Mouse (Mus musculus) megakaryocyte, embryonic 14.5 days (primary cell): Measurements from ENCODE around the gene Klf13. TPM values are rescaled to one million over a fixed set of nuclear protein-coding genes. Genes with fewer than 3 reads are reported as not detected.

Experiments
- H3K27me3 ChIP-seq: replicated peaks from 2 replicates; pipeline ENCODE3; 2012; ENCODE audit warnings: inconsistent platforms
- H3K36me3 ChIP-seq: replicated peaks from 2 replicates; pipeline ENCODE3; 2012; ENCODE audit warnings: low read length, inconsistent platforms, mixed read lengths
- H3K4me1 ChIP-seq: 2 replicates; pipeline ENCODE4 v1.6.1; 2012; ENCODE audit warnings: inconsistent platforms
- H3K4me3 ChIP-seq: replicated peaks from 2 replicates; pipeline ENCODE3; 2012; ENCODE audit warnings: moderate library complexity, mild to moderate bottlenecking, inconsistent platforms
- H3K9me3 ChIP-seq: 2 replicates; pipeline ENCODE4 v1.6.1; 2012; ENCODE audit warnings: inconsistent platforms
- FLI1 ChIP-seq: IDR thresholded peaks from 2 replicates; pipeline ENCODE4 v1.6.1; 2012; ENCODE audit warnings: low read length, inconsistent platforms, mixed read lengths
- GATA1 ChIP-seq: IDR thresholded peaks from 3 replicates; pipeline ENCODE4 v1.6.1; 2012; ENCODE audit warnings: mixed read lengths, low read length, inconsistent platforms, borderline replicate concordance
- polyA plus RNA-seq: library from polyadenylated mRNA; stranded (reverse); fragments of >175 nt; gene quantifications from 2 replicates; pipeline ENCODE4 v1.2.3, GENCODE M21; 2012; ENCODE audit warnings: low replicate concordance; ENCODE audit not compliant: insufficient read depth

Gene Klf13
- polyA plus RNA-seq, 1 experiment, result 117 TPM

DNA sequence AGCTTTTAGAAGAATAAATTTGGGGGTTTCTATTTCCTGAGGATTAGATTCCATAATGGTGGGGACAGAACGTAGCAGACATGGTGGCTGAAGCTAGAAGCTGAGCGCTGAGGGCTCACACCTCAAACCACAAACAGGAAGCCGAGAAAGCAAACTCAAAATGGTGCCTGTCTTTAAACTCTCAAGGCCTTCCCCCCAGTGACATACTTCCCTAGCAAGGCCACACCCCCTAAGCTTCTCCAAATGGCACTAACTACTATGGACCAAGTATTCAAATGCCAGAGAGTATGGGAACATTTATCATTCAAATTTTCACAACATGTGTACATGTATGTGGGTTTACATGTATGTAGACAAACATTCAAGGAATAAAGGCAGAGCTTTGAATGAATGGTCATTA, 8.6 kb downstream of the Klf13 start:
- H3K4me1 ChIP-seq, result peaks cover 94% of the 10 kb centered on the region

DNA sequence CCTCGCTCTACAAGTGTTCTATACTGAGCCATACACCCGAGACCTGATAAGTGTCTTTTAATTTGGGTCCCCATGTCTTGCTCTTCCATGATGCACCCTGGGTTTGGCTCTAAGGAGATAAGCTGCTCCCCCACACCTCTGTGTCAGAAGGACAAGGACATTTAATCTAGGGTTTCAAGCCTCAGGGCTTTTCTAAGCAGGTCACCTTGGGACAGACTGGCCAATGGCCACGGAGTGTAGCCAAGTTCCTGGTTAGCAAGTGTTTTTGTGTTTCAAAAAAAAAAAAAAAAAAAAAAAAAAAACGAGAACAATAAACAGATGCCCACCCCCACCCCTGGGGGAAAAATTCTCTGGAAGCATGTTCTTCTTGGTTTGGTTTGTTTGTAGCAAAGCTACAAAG, 9.6 kb downstream of the Klf13 start:
- Histone ChIP-seq H3K4me3 (no peak overlapping the region), H3K27me3 (no peaks in the 10 kb centered on the region), H3K9me3 (no peaks in the 10 kb centered on the region), H3K4me1 (peaks cover 94% of the 10 kb centered on the region), H3K36me3 (peaks cover 61% of the 10 kb centered on the region)
- TF ChIP-seq GATA1 (no peak), FLI1 (no peak)

More for the DNA sequence above, 8.6 kb downstream of the Klf13 start:
- Histone ChIP-seq H3K27me3 (no peaks in the 10 kb centered on the region), H3K36me3 (peaks cover 54% of the 10 kb centered on the region), H3K9me3 (no peaks in the 10 kb centered on the region), H3K4me3 (no peak overlapping the region)
- TF ChIP-seq GATA1, result no peak
- TF ChIP-seq FLI1, result no peak

DNA sequence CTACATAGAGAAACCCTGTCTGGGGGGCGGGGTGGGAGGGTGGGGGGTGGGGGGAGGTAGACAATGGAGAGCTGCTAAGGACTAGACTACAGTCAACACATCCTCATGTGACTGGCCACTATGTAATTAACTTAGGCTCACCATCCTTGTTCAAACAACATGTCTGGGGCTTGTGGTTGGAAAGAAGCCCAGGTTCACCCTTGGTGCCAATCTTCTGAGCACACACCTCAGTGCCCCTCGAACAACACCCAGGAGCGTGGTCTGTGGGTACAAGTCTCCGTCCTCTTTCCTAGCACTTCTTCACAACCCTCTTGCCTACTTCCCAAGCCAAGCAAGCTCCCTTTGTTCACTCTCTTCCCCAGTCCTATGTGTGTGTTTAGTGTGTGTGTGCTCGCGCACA, 11.6 kb downstream of the Klf13 start:
- Histone ChIP-seq H3K4me1 (peaks cover 94% of the 10 kb centered on the region), H3K4me3 (no peak overlapping the region), H3K27me3 (no peaks in the 10 kb centered on the region), H3K36me3 (peaks cover 65% of the 10 kb centered on the region), H3K9me3 (no peaks in the 10 kb centered on the region)
- TF ChIP-seq FLI1, result no peak
- TF ChIP-seq GATA1, result no peak

GRCm38 (mm10) chr7:63926492-63926891, 12.2 kb downstream of the Klf13 start:
- Histone ChIP-seq H3K36me3 (peaks cover 67% of the 10 kb centered on the region), H3K4me1 (peaks cover 96% of the 10 kb centered on the region), H3K4me3 (peak overlapping the region; percentile 53), H3K27me3 (no peaks in the 10 kb centered on the region), H3K9me3 (no peaks in the 10 kb centered on the region)
- no peak for TF ChIP-seq FLI1
- no peak for TF ChIP-seq GATA1

GRCm38 (mm10) chr7:63925413-63926360, 13.0 kb downstream of the Klf13 start:
- no peaks in the 10 kb centered on the region for H3K27me3 ChIP-seq
- peaks cover 96% of the 10 kb centered on the region for H3K4me1 ChIP-seq
- TF ChIP-seq GATA1 (no peak), FLI1 (no peak)
- H3K4me3 ChIP-seq, result peak overlapping the region; percentile 83
- peaks cover 68% of the 10 kb centered on the region for H3K36me3 ChIP-seq
- no peaks in the 10 kb centered on the region for H3K9me3 ChIP-seq

- Histone ChIP-seq H3K4me1 (peaks cover 96% of the 10 kb centered on the region), H3K9me3 (no peaks in the 10 kb centered on the region), H3K27me3 (no peaks in the 10 kb centered on the region), H3K4me3 (peak overlapping the region; percentile 83), H3K36me3 (peaks cover 70% of the 10 kb centered on the region)
- TF ChIP-seq GATA1, result no peak
- TF ChIP-seq FLI1, result no peak
These were observed 13.8 kb downstream of the Klf13 start for GRCm38 (mm10) chr7:63924747-63925412.

GRCm38 (mm10) chr7:63924151-63924550, 14.6 kb downstream of the Klf13 start:
- H3K9me3 ChIP-seq, result no peaks in the 10 kb centered on the region
- H3K36me3 ChIP-seq, result peaks cover 72% of the 10 kb centered on the region
- peaks cover 96% of the 10 kb centered on the region for H3K4me1 ChIP-seq
- TF ChIP-seq FLI1 (no peak), GATA1 (no peak)
- no peaks in the 10 kb centered on the region for H3K27me3 ChIP-seq
- H3K4me3 ChIP-seq, result no peak overlapping the region

DNA sequence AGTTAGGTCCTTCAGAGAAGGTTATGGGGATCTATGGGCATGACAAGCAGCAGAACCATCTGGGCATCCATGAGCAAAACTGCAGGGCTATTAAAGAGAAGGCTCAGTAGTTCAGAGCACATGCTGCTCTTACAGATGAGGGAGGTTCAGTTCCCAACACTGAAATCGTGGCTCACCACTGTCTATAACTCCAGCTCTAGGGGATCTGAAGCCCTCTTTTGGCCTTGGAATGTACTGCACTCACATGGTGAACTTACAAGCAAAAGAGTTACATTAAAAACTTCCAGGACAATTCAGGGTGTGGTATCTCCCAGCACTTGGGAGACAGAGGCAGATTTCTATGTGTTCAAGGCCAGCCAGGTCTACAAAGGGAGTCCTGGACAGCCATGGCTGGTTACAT, 15.7 kb downstream of the Klf13 start:
- Histone ChIP-seq H3K4me1 (peaks cover 100% of the 10 kb centered on the region), H3K4me3 (no peak overlapping the region), H3K36me3 (peaks cover 81% of the 10 kb centered on the region), H3K9me3 (no peaks in the 10 kb centered on the region), H3K27me3 (no peaks in the 10 kb centered on the region)
- no peak for TF ChIP-seq FLI1
- TF ChIP-seq GATA1, result no peak

DNA sequence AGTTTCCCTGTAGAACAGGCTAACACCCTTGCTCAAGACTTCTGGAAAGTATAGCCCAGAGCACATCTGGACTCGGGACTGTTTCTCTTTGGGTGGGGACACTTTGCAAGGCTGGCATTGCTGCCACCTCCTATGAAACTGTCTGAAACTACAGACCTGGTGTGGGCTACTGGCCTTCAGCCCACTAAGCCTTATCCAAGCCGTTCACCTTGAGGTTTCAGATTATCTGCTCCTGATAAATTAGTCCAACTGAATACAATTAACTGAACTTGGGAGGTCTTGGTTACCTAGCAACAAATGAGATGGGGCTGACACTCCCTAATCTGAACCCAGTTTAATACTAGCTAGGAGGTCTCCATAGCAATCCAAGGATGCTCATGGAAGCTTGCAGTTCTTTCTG, 16.1 kb downstream of the Klf13 start:
- H3K4me1 ChIP-seq, result peaks cover 100% of the 10 kb centered on the region
- H3K36me3 ChIP-seq, result peaks cover 81% of the 10 kb centered on the region
- H3K27me3 ChIP-seq, result no peaks in the 10 kb centered on the region
- peak overlapping the region; percentile 21 for H3K4me3 ChIP-seq
- no peaks in the 10 kb centered on the region for H3K9me3 ChIP-seq
- TF ChIP-seq FLI1 (no peak), GATA1 (no peak)
